Mouse (Mus musculus) lung, postnatal 0 days (tissue): ENCODE results near the gene Lrrc56.

Experiments used
- CTCF ChIP-seq: IDR thresholded peaks from 2 replicates; pipeline ENCODE4 v1.5.1; 2016; ENCODE audit warnings: antibody characterized with exemption, mild to moderate bottlenecking
- EP300 ChIP-seq: IDR thresholded peaks from 2 replicates; pipeline ENCODE4 v1.6.1; 2016; ENCODE audit warnings: antibody characterized with exemption, mild to moderate bottlenecking, control low read depth

DNA sequence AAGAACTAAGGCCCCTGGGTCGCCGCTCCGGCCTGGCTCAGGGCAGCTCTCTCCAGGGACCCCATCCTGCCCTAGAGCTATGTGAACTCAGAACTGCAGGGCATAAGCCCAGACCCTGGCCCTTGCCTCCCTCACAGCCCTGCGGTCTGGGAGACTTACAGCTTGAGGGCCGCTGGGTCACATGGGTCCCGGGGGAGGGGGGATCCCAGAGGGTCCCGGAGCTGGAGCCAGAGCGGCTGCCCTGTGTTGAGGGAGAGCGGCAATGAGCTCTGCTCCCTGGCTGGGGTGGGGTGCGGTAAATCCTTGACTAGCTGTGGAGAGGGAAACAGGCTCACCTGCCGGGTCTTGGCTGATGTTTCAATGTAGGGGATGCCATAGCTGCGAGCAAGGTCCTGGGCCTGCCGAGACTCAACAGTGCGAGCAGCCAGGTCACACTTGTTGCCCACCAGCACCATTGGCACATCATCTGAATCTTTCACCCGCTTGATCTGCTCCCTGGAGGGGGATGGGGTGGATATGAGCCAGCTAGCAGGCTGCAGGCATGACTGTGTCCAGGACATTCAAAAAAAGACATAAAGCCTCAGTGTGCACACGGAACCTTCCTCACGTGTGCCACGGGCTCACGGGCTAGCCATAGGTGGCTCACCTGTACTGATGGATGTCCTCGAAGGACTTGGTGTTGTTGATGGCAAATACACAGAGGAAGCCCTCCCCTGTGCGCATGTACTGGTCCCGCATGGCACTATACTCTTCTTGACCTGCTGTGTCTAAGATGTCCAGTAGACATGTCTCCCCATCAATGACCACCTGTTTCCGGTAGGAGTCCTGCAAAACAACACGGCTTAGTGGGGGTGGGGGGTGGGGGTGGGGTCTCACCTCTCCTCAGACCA lies 1.9 kb upstream of the Lrrc56 start:
- TF ChIP-seq EP300 (no peak), CTCF (no peak)
